Mouse (Mus musculus) lung, embryonic 15.5 days (tissue): ENCODE results near the gene Pmpca. TPM values are rescaled to one million over a fixed set of nuclear protein-coding genes. Genes with fewer than 3 reads are reported as not detected.

Source experiments
- ATAC-seq: fragments of 200-750 bp; cut with Nextera tagmentation; 2 replicates; pipeline ENCODE4 v1.8.0; 2017; ENCODE audit warnings: moderate number of reproducible peaks, borderline replicate concordance; ENCODE audit not compliant: low FRiP score, low TSS enrichment; ENCODE audit errors: extremely low read depth
- H3K27ac ChIP-seq: fragments of 300-500 bp; sonication (generic); 2 replicates; pipeline ENCODE4 v1.5.1; 2015; ENCODE audit warnings: moderate library complexity, mild to moderate bottlenecking, inconsistent platforms
- H3K27me3 ChIP-seq: fragments of 300-500 bp; sonication (generic); 2 replicates; pipeline ENCODE4 v1.6.1; 2015; ENCODE audit warnings: inconsistent platforms
- H3K36me3 ChIP-seq: fragments of 300-500 bp; sonication (generic); 2 replicates; pipeline ENCODE4 v1.6.1; 2015; ENCODE audit warnings: inconsistent platforms
- H3K4me1 ChIP-seq: fragments of 300-500 bp; sonication (generic); 2 replicates; pipeline ENCODE4 v1.6.1; 2015; ENCODE audit warnings: inconsistent platforms
- H3K4me2 ChIP-seq: fragments of 300-500 bp; sonication (generic); 2 replicates; pipeline ENCODE4 v1.6.1; 2015; ENCODE audit warnings: inconsistent platforms, mild to moderate bottlenecking, moderate library complexity
- H3K4me3 ChIP-seq: fragments of 300-500 bp; sonication (generic); 2 replicates; pipeline ENCODE4 v1.5.1; 2015; ENCODE audit warnings: mild to moderate bottlenecking, inconsistent platforms
- H3K9ac ChIP-seq: fragments of 300-500 bp; sonication (generic); 2 replicates; pipeline ENCODE4 v1.6.1; 2015; ENCODE audit warnings: inconsistent platforms
- H3K9me3 ChIP-seq: fragments of 300-500 bp; sonication (generic); 2 replicates; pipeline ENCODE4 v1.6.1; 2016; ENCODE audit warnings: inconsistent platforms
- WGBS: fragments of 180-500 bp; shearing (Covaris S2); methylation state at CpG from one replicate; pipeline ENCODE4 v1.1.7; 2015; 5-methylcytosine and 5-hydroxymethylcytosine counted together
- polyA plus RNA-seq: library from polyadenylated mRNA; unstranded; fragments of >200 nt; fragmentation: Nextera tagmentation; extraction: Ambion mirVana; gene quantifications from 2 replicates; pipeline ENCODE4 v1.2.1, GENCODE M21; 2015

Pmpca gene
- polyA plus RNA-seq, 1 experiment from 2014 or later = 99.7 TPM

GRCm38 (mm10) chr2:26439671-26440070, 50.5 kb downstream of the Pmpca start:
- peaks cover 28% of the 10 kb centered on the region for H3K4me1 ChIP-seq
- no peak overlapping the region for H3K4me2 ChIP-seq
- WGBS = 89% methylated on average over 6 of the region's 6 CpGs
- no peak overlapping the region for H3K27ac ChIP-seq
- H3K36me3 ChIP-seq = peaks cover 58% of the 10 kb centered on the region
- no peaks in the 10 kb centered on the region for H3K27me3 ChIP-seq
- H3K9me3 ChIP-seq = no peaks in the 10 kb centered on the region
- no peak overlapping the region for H3K4me3 ChIP-seq
- H3K9ac ChIP-seq = no peak overlapping the region
- no peak for ATAC-seq

- peaks cover 31% of the 10 kb centered on the region for H3K4me1 ChIP-seq
- no peak for ATAC-seq
- H3K9ac ChIP-seq = no peak overlapping the region
- WGBS = 95% methylated on average over 4 of the region's 4 CpGs
- H3K36me3 ChIP-seq = peaks cover 42% of the 10 kb centered on the region
- H3K27me3 ChIP-seq = no peaks in the 10 kb centered on the region
- H3K27ac ChIP-seq = no peak overlapping the region
- H3K9me3 ChIP-seq = no peaks in the 10 kb centered on the region
- no peak overlapping the region for H3K4me2 ChIP-seq
- no peak overlapping the region for H3K4me3 ChIP-seq
Observed at GRCm38 (mm10) chr2:26441261-26441660, 52.1 kb downstream of the Pmpca start.

DNA sequence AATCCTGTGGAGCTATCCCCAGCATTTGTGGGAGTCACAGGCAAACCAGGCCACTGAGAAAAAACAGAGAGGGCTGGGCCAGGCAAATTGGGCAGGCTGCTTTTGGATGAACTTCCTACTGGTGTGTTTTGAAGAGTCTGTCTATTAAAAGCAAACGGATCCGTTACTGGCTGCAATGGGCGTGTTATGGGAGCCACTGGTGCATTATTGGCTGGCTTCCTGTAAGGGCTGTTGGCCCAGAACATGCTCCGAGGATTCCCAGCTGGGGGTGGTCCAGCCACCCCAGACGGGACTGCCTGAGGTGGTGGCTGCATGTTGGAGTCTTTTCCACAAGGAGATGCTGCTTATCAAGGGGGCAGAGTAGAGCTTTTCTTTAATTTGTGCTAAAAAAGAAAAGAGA, 52.5 kb downstream of the Pmpca start:
- no peak for ATAC-seq
- Histone ChIP-seq H3K36me3 (peaks cover 41% of the 10 kb centered on the region), H3K4me3 (no peak overlapping the region), H3K4me1 (peaks cover 34% of the 10 kb centered on the region), H3K27ac (no peak overlapping the region), H3K9ac (no peak overlapping the region), H3K9me3 (no peaks in the 10 kb centered on the region), H3K4me2 (no peak overlapping the region), H3K27me3 (no peaks in the 10 kb centered on the region)
- WGBS = 60% methylated on average over 5 of the region's 5 CpGs

- H3K4me2 ChIP-seq = no peak overlapping the region
- peaks cover 40% of the 10 kb centered on the region for H3K36me3 ChIP-seq
- no peak overlapping the region for H3K27ac ChIP-seq
- no peak overlapping the region for H3K9ac ChIP-seq
- H3K4me1 ChIP-seq = peaks cover 40% of the 10 kb centered on the region
- no peaks in the 10 kb centered on the region for H3K27me3 ChIP-seq
- no peak for ATAC-seq
- H3K4me3 ChIP-seq = no peak overlapping the region
- 87% methylated on average over 1 of the region's 1 CpGs for WGBS
- H3K9me3 ChIP-seq = no peaks in the 10 kb centered on the region
Observed at GRCm38 (mm10) chr2:26442843-26443242, 53.7 kb downstream of the Pmpca start.

DNA sequence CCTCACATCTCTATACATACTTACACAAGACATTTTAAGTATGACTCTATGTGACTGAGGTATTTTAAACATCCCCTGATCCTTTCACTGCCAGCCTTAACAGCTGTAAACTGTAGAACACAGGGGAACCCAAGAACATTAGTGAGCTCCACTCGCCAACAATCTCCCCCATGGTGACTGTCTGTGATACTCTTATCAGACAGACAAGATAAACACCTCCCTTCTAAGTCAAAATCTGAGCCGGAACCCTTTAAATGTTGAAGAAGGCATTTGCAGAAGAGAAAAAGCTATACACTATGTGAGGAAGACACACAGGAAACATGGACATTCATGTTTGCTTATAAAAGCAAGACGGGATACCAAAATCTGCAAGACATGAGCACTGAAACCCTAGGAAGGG, 54.7 kb downstream of the Pmpca start:
- Histone ChIP-seq H3K4me3 (peak overlapping the region; percentile 66), H3K27me3 (no peaks in the 10 kb centered on the region), H3K27ac (no peak overlapping the region), H3K9ac (peak overlapping the region; percentile 86), H3K36me3 (peaks cover 29% of the 10 kb centered on the region), H3K9me3 (no peaks in the 10 kb centered on the region), H3K4me1 (peaks cover 34% of the 10 kb centered on the region), H3K4me2 (peak overlapping the region; percentile 62)
- ATAC-seq = no peak
- WGBS = 5% methylated on average over 3 of the region's 3 CpGs

- H3K27me3 ChIP-seq = no peaks in the 10 kb centered on the region
- no peaks in the 10 kb centered on the region for H3K9me3 ChIP-seq
- H3K4me2 ChIP-seq = peak overlapping the region; percentile 62
- peak overlapping the region; percentile 89 for H3K27ac ChIP-seq
- 2% methylated on average over 15 of the region's 15 CpGs for WGBS
- no peak for ATAC-seq
- H3K36me3 ChIP-seq = peaks cover 24% of the 10 kb centered on the region
- H3K9ac ChIP-seq = peak overlapping the region; percentile 86
- H3K4me1 ChIP-seq = peaks cover 34% of the 10 kb centered on the region
- peak overlapping the region; percentile 66 for H3K4me3 ChIP-seq
Observed at GRCm38 (mm10) chr2:26444368-26444767, 55.2 kb downstream of the Pmpca start.

DNA sequence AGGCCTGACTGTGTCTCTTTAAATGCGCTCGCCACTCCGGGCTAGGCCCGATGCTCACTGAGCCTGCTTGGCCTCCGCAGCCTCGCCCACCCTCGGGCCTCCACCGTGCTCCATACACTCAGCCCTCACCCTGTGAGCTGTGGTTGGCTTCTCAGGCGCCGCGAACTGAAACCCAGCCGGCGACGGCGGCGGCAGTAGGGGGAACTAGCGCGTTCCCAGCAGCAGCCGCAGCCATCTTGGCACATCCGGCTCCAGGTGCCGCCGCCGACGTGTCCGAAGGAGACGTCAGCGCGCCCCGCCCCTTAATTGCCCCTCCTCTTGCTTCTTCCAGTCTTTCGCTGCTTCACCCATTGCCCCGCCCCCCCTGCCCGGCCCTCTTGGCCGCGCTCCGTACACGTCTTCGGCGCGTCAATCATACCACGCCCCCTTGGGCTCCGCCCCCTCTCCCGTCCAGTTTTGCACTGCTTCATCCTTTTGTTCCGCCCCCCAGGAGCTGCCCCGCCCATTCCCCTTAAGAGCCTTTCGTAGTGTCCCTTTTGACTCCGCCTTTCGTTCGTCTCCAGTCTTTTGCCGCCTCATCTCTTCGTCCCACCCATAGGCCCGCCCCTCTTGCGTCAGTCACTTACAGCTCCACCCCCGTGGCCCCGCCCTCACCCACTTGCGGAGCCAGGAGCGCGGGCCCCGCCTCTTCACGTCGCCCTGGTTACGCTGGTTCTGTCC, 56.0 kb downstream of the Pmpca start, which contains the start of gene Sec16a:
Gene Sec16a (minus strand): TSS at position 271 of the 720 bp plus-strand sequence.
- peak within 1 kb of the TSS; percentile 66 for H3K4me3 ChIP-seq

GRCm38 (mm10) chr2:26445666-26446445, 56.7 kb downstream of the Pmpca start:
- Histone ChIP-seq H3K9me3 (no peaks in the 10 kb centered on the region), H3K9ac (peak overlapping the region; percentile 71), H3K4me3 (peak overlapping the region; percentile 66), H3K4me1 (peaks cover 34% of the 10 kb centered on the region), H3K4me2 (peak overlapping the region; percentile 91), H3K27me3 (no peaks in the 10 kb centered on the region), H3K27ac (peak overlapping the region; percentile 95), H3K36me3 (peaks cover 9% of the 10 kb centered on the region)
- peak; percentile 87 for ATAC-seq
- under 1% methylated on average over 44 of the region's 44 CpGs for WGBS

More for the DNA sequence above, 56.0 kb downstream of the Pmpca start, which contains the start of gene Sec16a:
- Histone ChIP-seq H3K27me3 (no peaks in the 10 kb centered on the region), H3K4me2 (peak within 1 kb of the TSS; percentile 91), H3K27ac (peak within 1 kb of the TSS; percentile 95), H3K9me3 (no peaks in the 10 kb centered on the region), H3K36me3 (peaks cover 17% of the 10 kb centered on the region), H3K4me1 (peaks cover 34% of the 10 kb centered on the region), H3K9ac (peak within 1 kb of the TSS; percentile 86)
- peak; percentile 93 for ATAC-seq
- under 1% methylated on average over 59 of the region's 61 CpGs for WGBS

- H3K4me1 ChIP-seq = peaks cover 34% of the 10 kb centered on the region
- H3K4me3 ChIP-seq = peak overlapping the region; percentile 66
- ATAC-seq = no peak
- 65% methylated on average over 4 of the region's 4 CpGs for WGBS
- no peaks in the 10 kb centered on the region for H3K9me3 ChIP-seq
- no peaks in the 10 kb centered on the region for H3K27me3 ChIP-seq
- peak overlapping the region; percentile 95 for H3K27ac ChIP-seq
- peak overlapping the region; percentile 71 for H3K9ac ChIP-seq
- peak overlapping the region; percentile 91 for H3K4me2 ChIP-seq
- H3K36me3 ChIP-seq = peaks cover 1% of the 10 kb centered on the region; the same call in 1 of the 2 replicates
Observed at GRCm38 (mm10) chr2:26446671-26447070, 57.5 kb downstream of the Pmpca start.

Other genes with a start within 250 kb of the Pmpca start
- not detected in 2 replicates for gene Lhx3, start 181.1 kb upstream of the Pmpca start, polyA plus RNA-seq
- gene Qsox2, start 151.8 kb upstream of the Pmpca start, polyA plus RNA-seq = 22.8 and 24.5 TPM in 2 replicates
- gene Ccdc187, start 94.8 kb upstream of the Pmpca start, polyA plus RNA-seq = 0.31 and 0.34 TPM in 2 replicates
- 54.6 and 55.3 TPM in 2 replicates for gene Gpsm1, start 73.8 kb upstream of the Pmpca start, polyA plus RNA-seq
- gene Dnlz, start 37.2 kb upstream of the Pmpca start, polyA plus RNA-seq = 25.5 and 27.3 TPM in 2 replicates
- gene Card9, start 28.4 kb upstream of the Pmpca start, polyA plus RNA-seq = 1.7 and 3.0 TPM in 2 replicates
- gene Snapc4, start 8.7 kb upstream of the Pmpca start, polyA plus RNA-seq = 23.1 and 30.0 TPM in 2 replicates
- gene Entr1, start within 50 bp of the Pmpca start, polyA plus RNA-seq = 107 and 117 TPM in 2 replicates
- gene Inpp5e, start 19.9 kb downstream of the Pmpca start, polyA plus RNA-seq = 17.3 and 20.3 TPM in 2 replicates
- 18.2 and 21.3 TPM in 2 replicates for gene Sec16a, start 55.9 kb downstream of the Pmpca start, polyA plus RNA-seq
- 22.1 and 23.9 TPM in 2 replicates for gene Notch1, start 127.3 kb downstream of the Pmpca start, polyA plus RNA-seq
- 339 and 341 TPM in 2 replicates for gene Egfl7, start 190.7 kb downstream of the Pmpca start, polyA plus RNA-seq
- not detected in 2 replicates for gene Gm20532, start 197.3 kb downstream of the Pmpca start, polyA plus RNA-seq
- 39.1 and 41.1 TPM in 2 replicates for gene Agpat2, start 215.1 kb downstream of the Pmpca start, polyA plus RNA-seq
- gene Fam69b, start 239.1 kb downstream of the Pmpca start, polyA plus RNA-seq = 21.8 and 23.5 TPM in 2 replicates